Mouse (Mus musculus) neutrophil, adult 5-6 weeks (primary cell): ENCODE data around the gene AI837181. TPM values are rescaled to one million over a fixed set of nuclear protein-coding genes. Genes with fewer than 3 reads are reported as not detected.

Experiments
- ATAC-seq: fragments of 151-379, 151-347 bp; 2 replicates; pipeline ENCODE4 v1.8.0; 2017; ENCODE audit warnings: mild to moderate bottlenecking, moderate TSS enrichment; ENCODE audit not compliant: insufficient number of reproducible peaks, poor library complexity, low FRiP score, severe bottlenecking; ENCODE audit errors: extremely low read depth
- total RNA-seq: library from RNA; stranded (forward); fragments of 200-1000 nt; gene quantifications from 2 replicates; pipeline ENCODE4 v1.2.3, GENCODE M21; 2017

Gene AI837181
- total RNA-seq, 1 experiment from 2014 or later: 22.2 TPM

DNA sequence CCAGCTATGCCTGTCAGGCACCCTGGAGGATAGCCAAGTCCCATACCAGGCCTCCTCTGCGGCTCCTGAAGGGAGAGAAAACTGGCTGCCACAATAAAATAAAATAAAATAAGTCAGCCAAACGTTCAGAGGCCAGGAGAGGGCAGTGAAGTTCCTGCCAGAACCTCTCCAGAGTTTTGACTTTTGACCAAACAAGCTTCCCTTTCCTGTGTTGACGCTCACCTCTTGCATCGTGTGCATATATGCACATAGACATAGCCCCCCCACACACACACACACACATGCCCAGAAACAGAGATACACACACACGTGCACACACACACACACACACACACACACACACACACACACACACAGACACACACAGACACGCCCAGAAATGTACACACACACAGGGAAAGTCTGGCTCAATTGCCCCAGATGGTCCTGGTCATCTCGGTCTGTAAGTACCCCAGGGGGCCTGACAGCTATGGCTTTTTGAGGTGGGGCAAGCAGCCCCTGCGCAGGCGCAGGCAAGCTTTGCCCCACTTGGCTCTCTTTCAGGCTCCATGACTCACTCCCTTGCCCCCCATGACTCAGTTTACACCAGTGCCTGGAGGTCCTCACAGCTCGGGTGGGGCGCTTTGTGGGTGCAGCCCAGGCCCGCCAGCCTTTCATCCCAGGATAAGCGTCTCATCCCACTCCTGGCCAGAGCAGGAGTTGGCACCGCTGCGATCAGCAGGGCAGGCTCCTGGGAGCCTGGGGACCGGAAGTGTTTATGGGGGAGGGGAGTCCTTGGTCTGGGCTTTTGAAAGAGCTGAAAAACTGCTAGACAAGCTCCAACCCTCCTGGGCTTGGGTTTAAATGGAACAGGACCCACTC is 8.3 kb downstream of the AI837181 start:
- ATAC-seq: peak; percentile 49

GRCm38 (mm10) chr19:5433951-5434350 is 9.0 kb downstream of the AI837181 start:
- no peak for ATAC-seq

DNA sequence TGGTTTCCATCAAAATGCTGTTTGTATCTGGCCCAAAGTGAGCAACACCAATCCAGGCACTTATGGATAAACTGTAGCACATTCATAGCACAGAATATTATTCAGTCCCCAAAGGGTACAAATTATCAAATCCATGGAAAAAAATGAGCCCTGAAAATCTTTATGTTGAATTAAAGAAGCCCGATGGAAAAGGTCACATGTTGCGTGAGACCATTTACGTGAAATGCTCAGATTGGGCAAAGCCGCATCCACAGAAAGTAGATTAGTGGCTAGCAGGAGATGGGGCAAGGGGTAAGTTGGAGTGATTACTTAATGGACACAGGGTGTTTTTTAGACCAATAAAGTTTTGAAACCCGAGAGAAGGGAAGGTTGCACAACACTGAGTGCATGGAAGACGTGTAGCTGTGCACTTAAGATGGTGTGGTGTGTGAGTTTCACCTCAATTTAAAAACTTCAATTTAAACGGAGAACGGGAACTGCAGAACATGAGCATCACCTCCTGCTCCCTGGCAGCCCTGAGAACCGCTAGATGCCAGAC is 19.5 kb downstream of the AI837181 start:
- no peak for ATAC-seq

GRCm38 (mm10) chr19:5444954-5445353 is 20.0 kb downstream of the AI837181 start:
- ATAC-seq: no peak

- ATAC-seq: no peak
Observed at GRCm38 (mm10) chr19:5445747-5446146, 20.8 kb downstream of the AI837181 start.

DNA sequence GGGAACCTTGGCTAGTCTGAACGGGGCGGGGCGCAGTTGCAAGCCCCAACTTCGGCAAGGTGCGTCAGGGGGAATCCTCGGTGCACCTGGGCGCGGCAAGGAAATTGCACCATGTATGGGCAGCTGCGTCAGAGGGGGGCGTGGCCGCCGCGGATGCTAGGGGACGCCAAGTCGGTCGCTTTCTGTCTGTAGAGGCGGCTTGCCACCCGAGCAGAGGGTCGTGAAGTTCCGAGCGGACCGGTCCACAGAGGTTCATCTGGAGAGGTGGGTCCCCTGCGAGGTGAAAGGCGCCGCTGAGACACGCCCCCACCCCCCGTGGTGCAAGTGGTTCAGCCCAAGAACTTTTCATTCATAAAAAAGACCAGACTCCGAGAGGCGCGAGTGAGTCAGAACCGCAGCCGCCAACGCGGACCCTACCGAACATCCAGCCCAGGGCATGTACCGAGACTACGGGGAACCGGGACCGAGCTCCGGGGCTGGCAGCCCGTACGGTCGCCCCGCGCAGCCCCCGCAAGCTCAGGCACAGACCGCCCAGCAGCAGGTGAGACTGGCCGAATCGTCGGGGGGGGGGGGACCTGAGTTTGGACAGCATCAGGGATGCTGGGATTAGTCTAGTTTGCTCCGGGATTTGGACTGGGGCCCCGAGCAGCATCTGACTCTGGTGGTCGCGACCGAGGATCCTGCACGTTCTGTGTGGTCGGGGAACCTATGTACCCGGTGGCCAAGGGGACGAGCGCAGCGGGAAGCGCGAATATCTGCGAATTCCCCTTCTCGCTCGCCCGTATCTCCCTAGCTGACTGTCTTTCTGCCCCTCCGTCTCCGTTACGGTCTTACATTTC is 22.8 kb downstream of the AI837181 start, which contains the start of gene Fosl1:
Fosl1 (plus strand) TSS at position 33 of the 839 bp plus-strand sequence.
- ATAC-seq: peak; percentile 72

GRCm38 (mm10) chr19:5448354-5449150 is 23.6 kb downstream of the AI837181 start:
- peak; percentile 37 for ATAC-seq

DNA sequence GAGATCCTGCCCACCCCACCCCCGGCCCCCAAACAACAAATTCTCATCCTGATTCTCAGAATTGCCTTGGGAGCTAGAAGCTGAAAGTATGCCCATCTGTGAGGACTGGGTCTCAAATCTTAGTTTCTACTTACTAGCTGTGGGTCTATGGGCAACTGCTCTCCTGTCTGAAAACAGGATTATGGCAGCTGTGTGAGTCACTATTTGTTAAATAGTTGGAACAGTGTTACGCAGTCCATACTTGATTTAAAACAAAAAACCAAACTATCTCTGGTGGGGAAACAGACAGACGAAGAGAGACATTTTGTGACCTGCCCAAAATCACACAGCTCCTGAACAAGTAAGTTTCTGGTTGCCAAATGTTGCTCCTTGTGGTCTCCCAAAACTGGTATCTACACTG is 24.7 kb downstream of the AI837181 start:
- ATAC-seq: no peak

GRCm38 (mm10) chr19:5451766-5452165 is 26.8 kb downstream of the AI837181 start:
- no peak for ATAC-seq

GRCm38 (mm10) chr19:5455037-5455436 is 30.1 kb downstream of the AI837181 start:
- ATAC-seq: no peak

DNA sequence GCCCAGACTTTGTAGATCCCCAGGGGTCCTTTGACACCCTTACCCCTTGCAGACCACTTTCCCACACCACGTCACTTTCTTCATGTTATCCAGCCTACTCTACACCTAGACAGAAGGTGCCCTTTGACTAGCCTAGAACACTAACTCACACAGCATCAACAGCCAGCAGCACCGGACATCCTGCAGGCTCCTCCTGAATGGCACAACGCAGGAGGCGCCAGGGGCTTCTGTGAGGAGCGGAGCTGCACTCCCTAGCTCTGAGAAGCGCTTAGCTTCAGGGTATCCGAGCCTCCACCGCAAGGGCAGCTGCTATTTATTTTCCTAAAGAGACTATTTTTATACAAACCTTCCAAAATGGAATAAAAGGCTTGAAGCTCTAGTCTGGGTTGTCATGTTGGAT is 30.6 kb downstream of the AI837181 start:
- no peak for ATAC-seq

- ATAC-seq: no peak
Observed at GRCm38 (mm10) chr19:5456241-5456921, 31.4 kb downstream of the AI837181 start.

GRCm38 (mm10) chr19:5456922-5457745 is 32.2 kb downstream of the AI837181 start:
- peak; percentile 75 for ATAC-seq

DNA sequence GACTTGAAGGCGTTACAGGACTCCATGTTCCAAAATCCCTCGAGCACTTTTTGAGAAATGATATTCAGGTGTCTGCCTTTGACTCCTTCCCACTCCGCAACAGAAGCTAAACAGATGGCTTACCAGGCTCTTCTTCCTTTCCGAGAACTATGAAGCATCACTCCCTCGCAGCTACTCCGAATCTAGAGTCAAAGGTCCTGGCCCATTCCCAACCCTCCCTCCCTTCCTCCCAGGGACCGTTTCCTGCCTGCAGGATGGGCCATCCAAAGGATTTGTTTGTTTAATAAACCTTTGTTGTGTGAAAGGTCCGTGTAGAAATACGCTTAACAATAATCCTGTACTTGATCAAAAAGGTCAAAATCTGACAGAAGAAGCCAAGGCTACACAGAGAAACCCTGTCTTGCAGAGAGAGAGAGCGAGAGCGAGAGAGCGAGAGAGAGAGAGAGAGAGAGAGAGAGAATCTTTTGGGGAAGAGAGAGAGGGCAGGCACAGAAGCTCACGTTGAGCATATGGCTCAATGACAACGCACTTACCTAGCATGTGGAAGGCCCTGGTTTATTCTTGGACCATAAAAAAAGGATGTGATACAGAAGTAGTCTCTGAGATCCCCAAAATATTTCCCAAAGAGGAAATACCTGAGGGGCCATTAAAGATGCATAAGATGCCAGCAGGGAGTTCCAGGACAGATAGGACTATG is 33.0 kb downstream of the AI837181 start, which contains the start of gene Ccdc85b:
Ccdc85b (minus strand) TSS at position 149 of the 697 bp plus-strand sequence.
- no peak for ATAC-seq

DNA sequence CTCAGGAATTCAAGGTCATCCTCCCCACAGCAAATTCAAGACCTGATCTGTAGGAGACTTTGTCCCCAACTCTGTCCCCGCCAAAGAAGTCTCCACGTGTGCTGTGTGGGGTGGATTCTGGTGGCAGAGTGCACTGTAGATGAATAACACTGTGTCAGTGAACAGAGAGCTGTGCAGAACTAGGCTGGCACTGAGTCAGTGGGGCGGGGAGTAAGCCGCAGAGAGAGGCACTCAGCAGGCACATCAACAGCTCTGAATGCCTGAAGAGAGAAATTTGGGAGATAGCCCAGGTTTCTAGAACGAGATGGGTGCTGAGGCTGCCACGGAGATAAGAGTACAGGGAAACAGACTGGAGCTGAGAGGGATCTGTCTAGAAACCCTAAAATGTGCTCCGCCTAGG is 34.1 kb downstream of the AI837181 start:
- no peak for ATAC-seq

- no peak for ATAC-seq
Observed at GRCm38 (mm10) chr19:5459896-5460295, 35.0 kb downstream of the AI837181 start.

- ATAC-seq: peak; percentile 70
Observed at GRCm38 (mm10) chr19:5460465-5460911, 35.5 kb downstream of the AI837181 start, which contains the start of gene Fibp. TSS of gene Fibp (plus strand) at chr19:5460615.
